In the genomic region with DNA sequence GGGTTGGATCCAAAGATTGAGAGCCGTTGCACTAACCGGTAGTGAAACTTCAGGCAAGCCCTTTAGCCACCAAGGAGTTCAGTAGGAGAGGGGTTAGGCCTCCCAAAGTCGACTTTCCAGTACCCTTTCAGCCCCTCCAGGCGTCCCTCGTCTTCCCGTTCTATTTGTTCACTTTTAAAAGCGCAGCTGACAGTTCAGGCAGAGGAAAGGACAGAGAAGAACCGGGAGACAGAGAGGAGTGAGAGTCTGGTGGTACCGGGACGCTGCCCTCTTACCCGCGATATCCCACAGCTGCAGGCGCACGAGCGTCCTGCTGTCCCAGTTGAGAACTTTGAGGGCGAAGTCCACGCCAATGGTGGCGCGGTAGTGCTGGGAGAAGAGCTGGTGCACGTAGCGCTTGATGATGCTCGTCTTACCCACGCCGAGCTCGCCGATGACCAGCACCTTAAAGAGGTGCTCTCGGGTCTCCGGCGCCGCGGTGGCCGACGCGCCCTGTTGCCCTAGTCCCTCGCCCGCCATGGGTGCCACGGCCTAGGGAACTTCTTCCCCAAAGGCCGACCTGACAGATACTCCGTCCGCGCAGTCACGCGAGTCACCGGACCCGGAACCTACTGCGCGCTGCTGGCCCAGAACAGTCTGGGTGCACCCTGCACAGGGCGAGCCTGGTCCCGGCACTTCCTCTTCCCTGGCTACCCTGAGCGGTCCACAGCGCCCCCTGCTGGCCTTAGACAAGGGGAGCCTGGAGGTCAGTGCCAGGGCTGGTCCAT, we compare ENCODE assay signal across 8 mouse cellular contexts. TPM values are rescaled to one million over a fixed set of nuclear protein-coding genes. Genes with fewer than 3 reads are reported as not detected.
A peak's percentile ranks its signal among the peaks of the same experiment; 100 is the strongest.
DNase-seq lines count a peak whose midpoint lies in the region; ATAC-seq and TF ChIP-seq lines count a peak whose summit lies in the region.

Rab32 (minus strand) TSS at position 696 of the 767 bp plus-strand sequence.

- H3K4me1 ChIP-seq in hindbrain, embryonic 10.5 days (replicated peaks) = 0 out of 2 replicates have a peak, but pooled peaks cover 3% of the 10 kb centered on the region
- peaks cover 7% of the 10 kb centered on the region for H3K4me1 ChIP-seq in lung, embryonic 15.5 days
- peaks cover 9% of the 10 kb centered on the region for H3K4me1 ChIP-seq in olfactory bulb, adult 2 months (ENCODE audit: control insufficient read depth, insufficient read depth, low read length)
- H3K4me1 ChIP-seq in thymus, adult 2 months (replicated peaks; ENCODE audit: control insufficient read depth, insufficient read depth, low read length) = peaks cover 3% of the 10 kb centered on the region; the same call in 1 of the 2 replicates

- H3K4me2 ChIP-seq in lung, embryonic 15.5 days = peak within 1 kb of the TSS; percentile 97

- TF ChIP-seq CTCF in olfactory bulb, adult 2 months (IDR thresholded peaks at IDR 0.05; ENCODE audit: insufficient read depth, low read depth, low read length) = peak; percentile 89
- TF ChIP-seq CTCF in thymus, adult 2 months (IDR thresholded peaks at IDR 0.05; ENCODE audit: borderline replicate concordance, control insufficient read depth, extremely low read depth, insufficient read depth, low read length, poor library complexity) = peak; percentile 93

- under 1% methylated on average over 51 of the region's 51 CpGs for WGBS in hindbrain, embryonic 10.5 days
- WGBS in lung, embryonic 15.5 days = under 1% methylated on average over 51 of the region's 51 CpGs
- WGBS in olfactory bulb, adult 2 months = under 1% methylated on average over 51 of the region's 51 CpGs
- WGBS in thymus, adult 2 months = 1% methylated on average over 51 of the region's 51 CpGs

- TF ChIP-seq POLR2A in olfactory bulb, adult 2 months (IDR thresholded peaks at IDR 0.05; ENCODE audit: insufficient read depth, low read depth, low read length) = no peak
- no peak for TF ChIP-seq POLR2A in thymus, adult 2 months (IDR thresholded peaks at IDR 0.05; ENCODE audit: control insufficient read depth, extremely low read depth, insufficient read depth, low read length, poor library complexity)

- peak; percentile 94 for DNase-seq in Muller cell, postnatal 12 days (ENCODE audit: inconsistent ontology term)
- peak; percentile 89 for DNase-seq in cerebellum, adult 9-11 months
- peak; percentile 44 to 90 for DNase-seq in frontal cortex, adult 2 months (ENCODE audit: extremely low spot score in 1 of 2, low spot score in 1 of 2)
- DNase-seq in hindbrain, embryonic 10.5 days (ENCODE audit: low spot score) = peak; percentile 92
- peak; percentile 77 for DNase-seq in layer of hippocampus, adult 9-10 months (ENCODE audit: low spot score)
- peak; percentile 89 for DNase-seq in thymus, adult 2 months

- H3K4me3 ChIP-seq in hindbrain, embryonic 10.5 days = peak within 1 kb of the TSS; percentile 72
- peak within 1 kb of the TSS; percentile 61 for H3K4me3 ChIP-seq in lung, embryonic 15.5 days
- H3K4me3 ChIP-seq in olfactory bulb, adult 2 months (ENCODE audit: insufficient read depth, low read depth, low read length) = peak within 1 kb of the TSS; percentile 67
- peak within 1 kb of the TSS; percentile 71 for H3K4me3 ChIP-seq in thymus, adult 2 months (ENCODE audit: control insufficient read depth, insufficient read depth, low read length)

- peaks cover 6% of the 10 kb centered on the region for H3K27me3 ChIP-seq in hindbrain, embryonic 10.5 days (ENCODE audit: insufficient read depth, poor library complexity, severe bottlenecking)
- H3K27me3 ChIP-seq in lung, embryonic 15.5 days = no peaks in the 10 kb centered on the region
- H3K27me3 ChIP-seq in thymus, adult 2 months (ENCODE audit: control insufficient read depth, insufficient read depth, low read length) = no peaks in the 10 kb centered on the region

- ATAC-seq in lung, embryonic 15.5 days (ENCODE audit: borderline replicate concordance, extremely low read depth, low FRiP score, low TSS enrichment) = peak; percentile 94

- H3K36me3 ChIP-seq in hindbrain, embryonic 10.5 days = no peaks in the 10 kb centered on the region
- H3K36me3 ChIP-seq in lung, embryonic 15.5 days = no peaks in the 10 kb centered on the region
- no peaks in the 10 kb centered on the region for H3K36me3 ChIP-seq in thymus, adult 2 months (ENCODE audit: control insufficient read depth, insufficient read depth, low read length)

- peak within 1 kb of the TSS; percentile 75 for H3K27ac ChIP-seq in hindbrain, embryonic 10.5 days
- H3K27ac ChIP-seq in lung, embryonic 15.5 days = peak within 1 kb of the TSS; percentile 61
- H3K27ac ChIP-seq in olfactory bulb, adult 2 months (ENCODE audit: insufficient read depth, low read depth, low read length) = no peak within 1 kb of the TSS
- no peak within 1 kb of the TSS; the same call in 1 of the 2 replicates for H3K27ac ChIP-seq in thymus, adult 2 months (ENCODE audit: control insufficient read depth, insufficient read depth, low read length)

- peak within 1 kb of the TSS; percentile 65 for H3K9ac ChIP-seq in lung, embryonic 15.5 days

- no peaks in the 10 kb centered on the region for H3K9me3 ChIP-seq in hindbrain, embryonic 10.5 days
- H3K9me3 ChIP-seq in lung, embryonic 15.5 days = no peaks in the 10 kb centered on the region

RNA-seq across cellular contexts. Expression of gene Rab32, which starts in this region (rescaled TPM):
- polyA plus RNA-seq in frontal cortex, adult 2 months (2012; rRNA removed) = 1.7 and 2.4 TPM in 2 replicates
- 8.4 and 11.3 TPM in 2 replicates for polyA plus RNA-seq in hindbrain, embryonic 10.5 days (2016; fragmentation: Nextera tagmentation; extraction: Ambion mirVana)
- polyA plus RNA-seq in lung, embryonic 15.5 days (2015; fragmentation: Nextera tagmentation; extraction: Ambion mirVana) = 22.4 and 22.7 TPM in 2 replicates
- not detected in 2 replicates for polyA plus RNA-seq in olfactory bulb, adult 2 months (2012; ENCODE audit: insufficient read depth, insufficient read length, low replicate concordance, missing spikeins)
- polyA plus RNA-seq in thymus, adult 2 months (2012; rRNA removed) = 13.7 and 14.2 TPM in 2 replicates

Comparison
In these comparisons a context has a peak if more than half of its experiments do, and no peak if none do; other contexts are left out.
1. H3K27ac ChIP-seq: peak in hindbrain, embryonic 10.5 days (single experiment) and lung, embryonic 15.5 days (single experiment); none in olfactory bulb, adult 2 months (single experiment) and thymus, adult 2 months (single experiment).
2. Peak in every context shown above with its lines, with median percentiles within 50 percentile points of each other: DNase-seq and H3K4me3 ChIP-seq.